Mouse (Mus musculus) hindbrain, postnatal 0 days (tissue): ENCODE data around the gene Cd79a. TPM values are rescaled to one million over a fixed set of nuclear protein-coding genes. Genes with fewer than 3 reads are reported as not detected.
A peak's percentile ranks its signal among the peaks of the same experiment; 100 is the strongest.

ENCODE experiments used
- ATAC-seq: fragments of 200-750 bp; cut with Nextera tagmentation; 2 replicates; pipeline ENCODE4 v1.8.0; 2017; ENCODE audit warnings: mild to moderate bottlenecking, moderate TSS enrichment, moderate library complexity
- DNase-seq: peaks from one replicate; pipeline ENCODE4 v3.0.0-alpha.2; 2015; ENCODE audit warnings: low spot score
- H3K27ac ChIP-seq: fragments of 300-500 bp; sonication (generic); 2 replicates; pipeline ENCODE4 v1.5.1; 2014; ENCODE audit warnings: mild to moderate bottlenecking
- H3K27me3 ChIP-seq: fragments of 300-500 bp; sonication (generic); 2 replicates; pipeline ENCODE4 v1.6.1; 2014; ENCODE audit warnings: low read length, mixed read lengths; ENCODE audit not compliant: insufficient read depth
- H3K36me3 ChIP-seq: fragments of 300-500 bp; sonication (generic); 2 replicates; pipeline ENCODE4 v1.6.1; 2014; ENCODE audit warnings: low read length, mixed read lengths; ENCODE audit not compliant: insufficient read depth
- H3K4me1 ChIP-seq: fragments of 300-500 bp; sonication (generic); 2 replicates; pipeline ENCODE4 v1.6.1; 2014; ENCODE audit warnings: antibody characterized with exemption, low read length, mixed read lengths; ENCODE audit not compliant: insufficient read depth
- H3K4me2 ChIP-seq: fragments of 300-500 bp; sonication (generic); 2 replicates; pipeline ENCODE4 v1.6.1; 2014; ENCODE audit warnings: low read depth, mild to moderate bottlenecking, low read length, moderate library complexity, mixed read lengths
- H3K4me3 ChIP-seq: fragments of 300-500 bp; sonication (generic); 2 replicates; pipeline ENCODE4 v1.5.1; 2014; ENCODE audit warnings: low read length
- H3K9ac ChIP-seq: fragments of 300-500 bp; sonication (generic); replicated peaks from 2 replicates; pipeline ENCODE4 v1.6.1; 2014; ENCODE audit warnings: mild to moderate bottlenecking, low read length, moderate library complexity, mixed read lengths
- H3K9me3 ChIP-seq: fragments of 300-500 bp; sonication (generic); 2 replicates; pipeline ENCODE4 v1.6.1; 2016; ENCODE audit warnings: low read length, mixed read lengths
- CTCF ChIP-seq: IDR thresholded peaks from 2 replicates; pipeline ENCODE4 v1.5.1; 2016; ENCODE audit warnings: antibody characterized with exemption, control low read depth, low read depth
- WGBS: fragments of 180-500 bp; shearing (Covaris S2); extraction: QIAGEN DNeasy Blood & Tissue Kit; methylation state at CpG from one replicate; pipeline ENCODE4 v1.1.7; 2014; 5-methylcytosine and 5-hydroxymethylcytosine counted together
- polyA plus RNA-seq: library from polyadenylated mRNA; unstranded; fragments of >200 nt; fragmentation: Nextera tagmentation; extraction: Ambion mirVana; gene quantifications from 2 replicates; pipeline ENCODE4 v1.2.1, GENCODE M21; 2015
- total RNA-seq: library from RNA; depleted of rRNA; stranded (reverse); fragments of >200 nt; gene quantifications from 2 replicates; pipeline ENCODE4 v1.2.3, GENCODE M21; 2014

Gene Cd79a
- total and polyA plus RNA-seq, 2 experiments from 2014 or later, result 0.10 to 0.93 TPM

DNA sequence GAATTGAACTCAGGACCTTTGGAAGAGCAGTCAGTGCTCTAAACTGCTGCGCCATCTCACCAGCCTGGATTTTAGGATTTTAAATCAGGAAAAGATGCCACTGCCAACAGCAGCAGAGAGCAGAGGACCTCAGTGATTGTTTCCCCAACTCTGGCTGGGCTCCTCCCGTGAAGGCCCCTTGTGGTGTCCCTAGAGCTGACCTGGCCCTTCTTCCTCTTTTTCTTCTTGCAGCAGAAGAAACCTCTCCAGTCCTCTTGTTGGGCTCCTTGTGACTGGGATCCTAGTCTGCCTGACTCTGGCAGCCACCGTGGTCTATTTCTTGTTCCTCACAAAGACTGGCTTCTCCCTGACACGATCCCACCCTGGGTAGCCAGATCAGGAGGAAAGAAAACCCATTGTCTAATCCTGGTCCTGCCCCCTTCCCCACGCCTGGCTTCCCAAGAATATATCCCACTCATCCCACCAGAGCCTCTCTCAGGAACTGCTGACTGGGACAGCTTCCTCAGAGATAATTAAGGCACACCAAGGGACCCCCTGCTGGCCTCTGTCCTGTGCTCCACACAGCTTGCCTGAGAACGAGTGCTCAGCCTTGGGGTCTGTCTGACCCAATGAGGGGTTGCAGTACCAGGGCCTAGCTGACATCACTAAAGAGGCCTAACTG, 40.6 kb upstream of the Cd79a start:
- no peak for ATAC-seq
- WGBS, result 36% methylated on average over 6 of the region's 6 CpGs

GRCm38 (mm10) chr7:24859234-24859633, 37.9 kb upstream of the Cd79a start:
- DNase-seq, result no peak
- Histone ChIP-seq H3K36me3 (no peaks in the 10 kb centered on the region), H3K27me3 (no peaks in the 10 kb centered on the region), H3K27ac (no peak overlapping the region), H3K4me1 (no peaks in the 10 kb centered on the region), H3K4me3 (no peak overlapping the region), H3K9me3 (no peaks in the 10 kb centered on the region), H3K9ac (no peak overlapping the region), H3K4me2 (no peak overlapping the region)
- ATAC-seq, result no peak
- 76% methylated on average over 5 of the region's 5 CpGs for WGBS
- TF ChIP-seq CTCF, result no peak

More for the DNA sequence above, 40.6 kb upstream of the Cd79a start:
- Histone ChIP-seq H3K4me2 (no peak overlapping the region), H3K27ac (no peak overlapping the region), H3K9ac (no peak overlapping the region), H3K36me3 (no peaks in the 10 kb centered on the region), H3K4me1 (no peaks in the 10 kb centered on the region), H3K9me3 (no peaks in the 10 kb centered on the region), H3K27me3 (no peaks in the 10 kb centered on the region), H3K4me3 (no peak overlapping the region)
- TF ChIP-seq CTCF, result no peak
- no peak for DNase-seq

DNA sequence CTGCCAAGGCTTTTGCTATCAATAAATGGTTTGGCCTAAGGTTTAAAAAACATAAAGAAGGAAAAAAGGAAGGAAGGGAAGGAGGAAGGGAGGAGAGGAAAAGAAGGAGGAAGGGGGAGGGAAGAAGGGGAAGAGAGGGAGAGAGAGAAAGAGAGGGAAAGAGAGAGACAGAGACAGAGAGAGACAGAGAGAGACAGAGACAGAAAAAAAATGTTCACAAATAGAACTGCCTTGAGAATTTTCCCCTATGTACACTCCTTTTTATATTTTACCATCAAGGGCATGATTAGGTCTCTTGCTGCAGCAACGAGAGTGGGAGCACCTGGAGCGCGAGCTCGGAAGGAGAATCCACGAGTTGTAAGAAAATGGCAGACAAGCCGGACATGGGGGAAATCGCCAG, 35.3 kb upstream of the Cd79a start, which contains the start of gene Gm9844:
Gm9844 (plus strand) TSS at position 301 of the 400 bp plus-strand sequence.
- 85% methylated on average over 7 of the region's 7 CpGs for WGBS
- ATAC-seq (no peak), DNase-seq (no peak)
- TF ChIP-seq CTCF, result no peak
- Histone ChIP-seq H3K36me3 (no peaks in the 10 kb centered on the region), H3K4me1 (no peaks in the 10 kb centered on the region), H3K9me3 (no peaks in the 10 kb centered on the region), H3K4me2 (no peak within 1 kb of the TSS), H3K27ac (no peak within 1 kb of the TSS), H3K27me3 (no peaks in the 10 kb centered on the region), H3K4me3 (no peak within 1 kb of the TSS), H3K9ac (no peak within 1 kb of the TSS)

GRCm38 (mm10) chr7:24862853-24863252, 34.3 kb upstream of the Cd79a start:
- 85% methylated on average over 4 of the region's 4 CpGs for WGBS
- no peak for ATAC-seq

GRCm38 (mm10) chr7:24864156-24864555, 33.0 kb upstream of the Cd79a start:
- Histone ChIP-seq H3K27ac (no peak overlapping the region), H3K36me3 (no peaks in the 10 kb centered on the region), H3K9ac (no peak overlapping the region), H3K27me3 (no peaks in the 10 kb centered on the region), H3K4me3 (no peak overlapping the region), H3K4me1 (no peaks in the 10 kb centered on the region), H3K4me2 (no peak overlapping the region), H3K9me3 (no peaks in the 10 kb centered on the region)
- WGBS, result 22% methylated on average over 6 of the region's 6 CpGs
- no peak for TF ChIP-seq CTCF
- no peak for DNase-seq
- ATAC-seq, result no peak

More at GRCm38 (mm10) chr7:24862853-24863252, 34.3 kb upstream of the Cd79a start:
- no peak for DNase-seq
- no peak for TF ChIP-seq CTCF
- H3K4me1 ChIP-seq, result no peaks in the 10 kb centered on the region
- no peak overlapping the region for H3K4me2 ChIP-seq
- no peak overlapping the region for H3K27ac ChIP-seq
- no peak overlapping the region for H3K9ac ChIP-seq
- no peaks in the 10 kb centered on the region for H3K27me3 ChIP-seq
- no peaks in the 10 kb centered on the region for H3K9me3 ChIP-seq
- no peak overlapping the region for H3K4me3 ChIP-seq
- no peaks in the 10 kb centered on the region for H3K36me3 ChIP-seq

GRCm38 (mm10) chr7:24869080-24869479, 28.1 kb upstream of the Cd79a start:
- no peak for TF ChIP-seq CTCF
- Histone ChIP-seq H3K4me2 (no peak overlapping the region), H3K27ac (no peak overlapping the region), H3K27me3 (no peaks in the 10 kb centered on the region), H3K9me3 (no peaks in the 10 kb centered on the region), H3K4me3 (no peak overlapping the region), H3K9ac (no peak overlapping the region), H3K36me3 (no peaks in the 10 kb centered on the region), H3K4me1 (no peaks in the 10 kb centered on the region)
- no peak for DNase-seq
- WGBS, result 49% methylated on average over 17 of the region's 17 CpGs
- ATAC-seq, result no peak

DNA sequence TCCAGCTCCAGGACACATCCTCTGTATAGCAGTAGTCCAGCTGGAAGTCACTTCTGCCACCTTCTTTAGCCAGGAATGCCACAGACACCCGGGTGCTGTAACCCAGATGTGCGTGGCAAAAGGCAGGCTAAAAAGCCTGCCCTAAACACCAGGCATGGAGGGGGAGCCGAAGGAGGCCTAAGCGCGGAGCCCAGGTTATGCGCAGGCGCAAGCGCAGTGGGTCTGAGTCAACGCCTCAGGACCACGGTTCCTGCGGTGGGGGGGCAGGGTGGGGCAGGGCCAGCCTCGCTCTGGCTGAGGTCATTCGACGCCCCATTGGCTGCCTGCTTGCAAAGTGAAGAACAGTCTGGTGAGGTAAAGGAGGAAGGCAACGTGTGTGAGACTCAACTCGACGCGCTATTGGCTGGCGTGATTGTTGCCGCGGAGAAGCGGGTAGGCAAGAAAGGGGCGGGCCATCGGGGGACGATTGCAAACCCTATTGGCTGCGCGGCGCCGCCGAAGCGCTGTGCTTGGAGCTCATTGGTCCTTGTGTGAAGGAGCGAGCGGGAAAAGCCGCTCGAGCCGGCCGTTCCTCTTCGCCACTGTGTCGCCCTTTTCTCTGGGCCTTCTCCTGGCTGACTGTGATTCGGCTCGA, 27.5 kb upstream of the Cd79a start, which contains the start of the genes Lypd4 and Dmrtc2:
Lypd4 (minus strand) TSS at position 410 of the 634 bp plus-strand sequence.
Dmrtc2 (plus strand) TSS at position 526 of the 634 bp plus-strand sequence.
- Histone ChIP-seq H3K9ac (no peak within 1 kb of the TSS), H3K36me3 (no peaks in the 10 kb centered on the region), H3K4me2 (no peak within 1 kb of the TSS), H3K27me3 (no peaks in the 10 kb centered on the region), H3K9me3 (no peaks in the 10 kb centered on the region), H3K4me3 (no peak within 1 kb of the TSS), H3K4me1 (no peaks in the 10 kb centered on the region), H3K27ac (no peak within 1 kb of the TSS)
- 52% methylated on average over 41 of the region's 41 CpGs for WGBS
- DNase-seq (no peak), ATAC-seq (peak; percentile 54; the same call in 1 of the 2 replicates)
- no peak for TF ChIP-seq CTCF
